12 mouse cellular contexts compared by ENCODE assay signal in the genomic region with DNA sequence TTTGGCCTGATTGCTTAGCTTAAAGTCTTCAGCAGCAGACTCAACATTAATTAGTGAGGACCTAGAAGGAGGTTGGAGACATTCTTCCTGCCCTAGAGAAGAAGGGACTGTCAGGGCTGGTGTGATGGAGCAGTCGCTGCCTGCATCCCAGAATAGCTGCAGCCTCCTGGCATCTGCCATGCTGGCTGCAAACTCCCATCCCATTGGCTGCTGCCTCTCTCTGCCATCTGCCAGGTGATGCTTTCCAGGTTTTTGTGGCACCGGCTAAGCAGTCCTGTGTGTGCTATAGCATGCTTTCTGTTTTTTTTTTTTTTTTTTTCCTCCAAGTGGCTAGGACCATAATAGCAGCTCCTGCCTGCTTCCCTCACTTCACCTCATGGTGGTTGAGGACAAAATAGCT. TPM values are rescaled to one million over a fixed set of nuclear protein-coding genes. Genes with fewer than 3 reads are reported as not detected.
DNase-seq lines count a peak whose midpoint lies in the region; TF ChIP-seq lines count a peak whose summit lies in the region.
"Had no signal": no experiment of that assay in that cellular context is flagged by ENCODE, and none has a peak within 500 bp of the region (broad histone marks: within the 10 kb centered on the region; RNA-seq: fewer than 3 reads in every experiment).

No protein-coding gene starts in this region.

- intact Hi-C loops in heart, postnatal 25 days (cut with DNase I) = no loop called here

- no peak for TF ChIP-seq CTCF in brain, embryonic 14.5 days (IDR thresholded peaks at IDR 0.05; ENCODE audit: borderline replicate concordance, extremely low read depth, insufficient read depth, insufficient read length)
- no peak for TF ChIP-seq CTCF in kidney, adult 2 months (conservative IDR thresholded peaks at IDR 0.05; ENCODE audit: insufficient read depth, insufficient read length, low read depth, low read length)

- DNase-seq in brain, embryonic 14.5 days (ENCODE audit: low read depth) = peak; percentile 86
- peak; percentile 68 for DNase-seq in cerebellum, adult 11 months
- DNase-seq in frontal cortex, postnatal 14 days (ENCODE audit: low spot score in 2 of 2) = peak; percentile 41 to 48
- DNase-seq in left cerebral cortex, adult 9 months (ENCODE audit: low spot score in 2 of 2) = peak; percentile 60 to 86
- no peak for DNase-seq in B cell, adult 2 months
- DNase-seq in heart, postnatal 25 days (ENCODE audit: low spot score) = no peak
- no peak for DNase-seq in kidney, adult 18-20 months
- no peak for DNase-seq in kidney, adult 2 months
- DNase-seq: adrenal gland, postnatal 14 days; gastrocnemius, postnatal 14 days had no signal

- TF ChIP-seq POLR2A in brain, embryonic 14.5 days (IDR thresholded peaks at IDR 0.05; ENCODE audit: borderline replicate concordance, extremely low read depth, insufficient read depth, insufficient read length, poor library complexity, severe bottlenecking) = no peak
- no peak for TF ChIP-seq POLR2A in kidney, adult 2 months (IDR thresholded peaks at IDR 0.05; ENCODE audit: low read depth, low read length)

- no peaks in the 10 kb centered on the region for H3K27me3 ChIP-seq in kidney, adult 2 months (replicated peaks; ENCODE audit: control insufficient read depth, insufficient read depth, low read length)
- H3K27me3 ChIP-seq: neural tube, embryonic 12.5 days had no signal

- H3K4me3 ChIP-seq in kidney, adult 2 months (ENCODE audit: insufficient read depth, low read depth, low read length) = no peak overlapping the region
- H3K4me3 ChIP-seq: neural tube, embryonic 12.5 days had no signal

- no peaks in the 10 kb centered on the region for H3K4me1 ChIP-seq in kidney, adult 2 months (ENCODE audit: control insufficient read depth, insufficient read depth, low read length)
- H3K4me1 ChIP-seq: neural tube, embryonic 12.5 days had no signal

- no peaks in the 10 kb centered on the region for H3K36me3 ChIP-seq in kidney, adult 2 months (ENCODE audit: control insufficient read depth, insufficient read depth, low read length)
- H3K36me3 ChIP-seq: neural tube, embryonic 12.5 days had no signal

- WGBS in kidney, adult 2 months = 87% methylated on average over 2 of the region's 2 CpGs

- no peak overlapping the region for H3K27ac ChIP-seq in kidney, adult 2 months (ENCODE audit: insufficient read depth, low read depth, low read length)
- H3K27ac ChIP-seq: macrophage; neural tube, embryonic 12.5 days had no signal

RNA-seq across cellular contexts. Expression of a gene that starts 16.7 kb away (rescaled TPM):
- polyA plus RNA-seq in brain, embryonic 14.5 days (2012; rRNA removed) = 16.6 and 20.2 TPM in 2 replicates
- total RNA-seq in heart, postnatal 25 days (2021) = 1 to 10 TPM; 1.6 to 2.8 TPM
- 0.52 and 0.61 TPM in 2 replicates for polyA plus RNA-seq in kidney, adult 2 months (2012; rRNA removed)
- polyA plus RNA-seq: macrophage had no signal

Comparison
In these comparisons a context has a peak if more than half of its experiments do, and no peak if none do; other contexts are left out.
1. DNase-seq: peak in brain, embryonic 14.5 days (single experiment), cerebellum, adult 11 months (single experiment), frontal cortex, postnatal 14 days (2 of 2) and left cerebral cortex, adult 9 months (2 of 2); none in B cell, adult 2 months (0 of 2), heart, postnatal 25 days (single experiment), kidney, adult 18-20 months (single experiment) and kidney, adult 2 months (single experiment).
2. RNA of a gene that starts 16.7 kb away (polyA plus RNA-seq): 16.6 to 20.2 TPM in brain, embryonic 14.5 days; 0.52 to 0.61 TPM in kidney, adult 2 months; every median in the first group is over 10 times any median in the second.